Mouse (Mus musculus): ENCODE measurements around the gene Pfdn2. TPM values are rescaled to one million over a fixed set of nuclear protein-coding genes. Genes with fewer than 3 reads are reported as not detected.
"Not testable (repeated sequence)": the region's sequence is repeated elsewhere in the genome, so short reads cannot be mapped to it uniquely, and the experiment has no call there.

Gene Pfdn2
- 100 to 1,000 TPM; 112 to 125 TPM for total RNA-seq (2021)

DNA sequence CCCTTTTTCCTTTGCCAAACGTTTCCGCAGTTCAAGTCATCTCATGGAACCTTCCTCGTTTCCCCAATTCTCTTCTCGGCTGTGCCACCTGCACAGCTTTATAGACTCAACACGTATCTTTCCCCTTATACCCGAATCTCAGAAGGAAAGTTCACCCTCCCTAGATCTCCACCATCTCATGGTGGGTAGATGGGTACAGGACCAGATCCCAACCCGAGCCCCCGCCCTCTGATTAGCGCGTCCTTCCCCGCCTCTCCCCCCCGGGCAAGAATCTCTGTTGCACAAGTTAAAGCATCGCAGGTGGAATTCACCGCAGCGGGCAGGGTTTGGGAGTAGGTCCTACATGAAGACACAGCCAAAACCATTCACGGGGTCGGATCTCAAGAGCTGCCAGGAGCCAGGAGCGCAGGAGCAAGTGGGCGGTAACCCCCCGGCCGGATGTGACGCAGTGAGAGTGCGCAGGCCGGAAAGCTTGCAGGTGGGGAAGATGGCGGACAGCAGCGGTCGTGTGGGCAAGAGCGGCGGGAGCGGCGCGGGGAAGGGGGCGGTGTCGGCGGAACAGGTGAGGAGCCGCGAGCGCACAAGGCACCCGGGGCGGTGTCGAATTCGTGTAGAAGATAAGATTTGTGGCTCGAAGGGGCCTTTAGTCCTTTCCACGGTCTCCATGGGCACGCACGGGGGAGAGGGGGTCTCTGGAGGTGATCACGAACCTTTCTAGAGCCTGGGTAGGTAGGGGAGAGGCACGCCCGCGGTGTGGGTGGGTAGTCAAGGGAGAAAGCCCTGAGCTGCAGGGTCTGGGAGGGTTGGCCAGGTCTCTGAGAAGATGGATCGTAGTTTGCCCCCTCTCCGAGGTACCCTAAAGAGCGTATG, at the start of gene Pfdn2, which contains the start of gene Nit1:
Gene Pfdn2 (plus strand): TSS at position 446 of the 870 bp plus-strand sequence.
Gene Nit1 (minus strand): TSS at position 422 of the 870 bp plus-strand sequence.
- DNase-seq: peak; percentile 91
- intact Hi-C loops (cut with DNase I): no loop called here

DNA sequence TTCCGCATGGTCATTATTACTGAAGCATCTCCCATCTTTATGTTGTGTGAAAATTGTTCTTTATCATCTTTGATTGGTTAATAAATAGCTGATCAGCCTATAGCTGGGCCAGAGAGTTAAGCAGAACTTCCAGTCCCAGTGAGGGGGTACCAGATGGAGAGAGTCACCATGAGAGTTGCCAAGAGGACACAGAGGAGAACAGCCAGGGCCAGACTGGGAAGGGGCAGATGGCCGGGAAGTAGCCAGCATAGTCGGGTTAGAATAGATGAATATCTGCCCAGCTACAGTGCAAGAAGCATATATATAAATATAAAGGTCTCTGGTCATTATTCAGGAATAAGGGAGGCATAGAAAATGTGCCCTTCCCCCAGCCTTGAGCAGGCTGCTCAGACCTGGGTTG, 47.2 kb upstream of the Pfdn2 start:
- intact Hi-C loops (cut with DNase I): no loop called here
- DNase-seq: no peak

DNA sequence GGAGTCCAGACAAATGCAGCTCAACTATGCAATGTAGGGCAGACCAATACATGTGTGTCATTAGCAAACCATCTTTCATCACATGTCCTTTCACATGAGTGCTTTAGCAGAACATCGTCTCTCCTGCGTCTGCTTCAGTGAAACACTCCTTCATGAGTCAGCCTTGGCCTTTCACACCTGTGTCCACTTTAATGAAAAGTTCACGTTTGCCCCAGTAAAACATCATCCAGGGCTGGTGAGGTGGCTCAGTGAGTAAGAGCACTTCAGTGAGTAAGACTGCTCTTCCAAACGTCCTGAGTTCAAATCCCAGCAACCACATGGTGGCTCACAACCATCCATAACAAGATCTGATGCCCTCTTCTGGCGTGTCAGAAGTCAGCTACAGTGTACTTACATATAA, 39.3 kb upstream of the Pfdn2 start:
- intact Hi-C loops (cut with DNase I); DNase-seq: not testable (repeated sequence)

DNA sequence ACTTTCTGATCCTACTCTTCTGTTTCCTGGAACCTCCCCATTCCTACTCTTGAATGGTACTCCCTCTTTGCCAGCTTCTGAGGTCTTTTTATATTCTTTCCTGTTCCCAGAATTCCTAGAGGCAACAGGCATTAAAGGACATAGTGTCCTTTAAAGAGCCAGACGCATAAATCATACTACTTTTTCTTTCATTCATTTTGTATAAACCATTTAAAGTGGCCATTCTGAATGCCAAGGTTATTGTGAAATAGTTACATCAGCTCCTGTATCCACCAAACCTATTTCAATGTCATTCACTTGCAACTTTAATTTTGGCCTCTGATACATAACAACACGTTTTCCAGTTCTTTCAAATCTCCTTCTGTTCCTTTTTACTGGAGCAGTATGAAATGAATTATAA, 36.1 kb upstream of the Pfdn2 start:
- intact Hi-C loops (cut with DNase I): no loop called here
- no peak for DNase-seq

DNA sequence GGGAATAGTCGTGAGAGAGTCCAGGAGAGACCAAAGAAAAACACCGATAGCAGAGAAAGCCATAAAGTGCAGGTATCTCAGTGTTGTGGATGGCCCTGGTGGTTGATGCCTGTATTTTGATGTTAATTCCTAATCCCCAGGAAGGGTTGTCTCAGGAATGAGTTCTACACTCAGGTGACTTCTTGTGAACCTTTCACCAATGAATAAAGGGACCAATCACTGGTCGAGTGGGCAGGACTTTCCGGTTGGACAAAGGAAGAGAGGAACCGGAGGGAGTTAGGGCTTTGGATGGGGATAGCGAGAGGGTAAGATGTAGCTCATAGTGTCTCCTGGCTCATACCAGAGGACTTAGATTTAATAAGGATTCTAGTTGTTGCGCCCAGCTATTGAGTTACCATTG, 25.7 kb upstream of the Pfdn2 start:
- intact Hi-C loops (cut with DNase I): no loop called here
- DNase-seq: no peak

DNA sequence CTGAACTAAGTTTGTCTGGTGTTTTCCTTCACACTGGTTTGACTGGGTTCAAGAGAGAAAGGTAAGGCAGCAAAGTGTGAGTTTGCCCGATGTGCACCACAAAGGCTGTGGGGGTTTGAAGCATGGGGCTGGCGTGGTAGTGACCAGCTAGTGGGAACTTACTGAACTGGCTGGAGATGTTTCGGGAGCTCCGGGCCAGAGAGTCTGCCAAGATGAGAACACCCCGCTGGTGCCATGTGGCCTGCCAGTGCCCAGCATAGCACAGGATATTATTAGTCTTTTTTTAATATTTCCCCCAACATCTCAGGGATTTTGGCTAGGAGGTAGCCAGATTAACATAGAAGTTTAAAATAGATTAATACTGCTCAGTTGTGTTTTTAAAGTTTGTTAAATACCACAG, 25.3 kb upstream of the Pfdn2 start:
- DNase-seq: no peak
- intact Hi-C loops (cut with DNase I): no loop called here

DNA sequence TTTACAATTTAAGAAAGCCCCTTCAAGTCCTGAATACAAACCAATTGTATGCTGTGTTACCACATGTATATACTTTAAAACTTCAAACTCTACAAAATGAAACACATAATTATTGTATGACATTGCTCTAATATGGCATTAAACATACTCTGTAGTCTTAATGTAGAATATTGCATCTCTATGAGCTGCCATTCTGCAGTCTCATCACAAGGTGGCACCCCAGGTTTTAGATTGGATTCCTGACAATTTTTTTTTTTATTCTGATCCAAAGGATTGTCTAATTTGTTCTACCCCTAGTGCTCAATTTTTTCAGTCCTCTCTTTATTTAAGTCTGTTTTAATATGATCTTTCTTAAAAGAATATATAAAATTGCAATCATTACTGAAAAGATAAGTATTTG, 24.1 kb upstream of the Pfdn2 start:
- intact Hi-C loops (cut with DNase I): no loop called here

DNA sequence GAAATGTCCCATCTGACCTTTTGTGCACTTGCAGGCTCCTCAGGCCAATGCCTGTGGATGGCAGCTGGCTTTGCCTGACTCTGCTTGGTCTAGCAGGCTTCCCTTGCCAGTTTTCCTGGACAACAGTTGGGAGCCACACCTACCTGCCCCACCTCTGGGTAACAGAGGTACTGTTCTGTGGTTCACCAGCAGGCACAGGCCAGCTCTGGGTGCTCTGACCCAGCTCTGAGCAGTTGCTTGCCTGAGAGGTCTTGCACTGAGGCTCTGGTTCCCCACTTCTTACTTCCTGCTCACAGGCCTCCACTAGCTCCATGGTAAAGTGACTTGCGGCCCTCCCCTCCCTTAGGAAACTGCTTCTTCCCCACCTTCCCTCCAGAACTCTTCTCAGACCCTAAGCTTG, 23.5 kb upstream of the Pfdn2 start:
- intact Hi-C loops (cut with DNase I): no loop called here
- DNase-seq: no peak

More for the DNA sequence above, 24.1 kb upstream of the Pfdn2 start:
- no peak for DNase-seq

DNA sequence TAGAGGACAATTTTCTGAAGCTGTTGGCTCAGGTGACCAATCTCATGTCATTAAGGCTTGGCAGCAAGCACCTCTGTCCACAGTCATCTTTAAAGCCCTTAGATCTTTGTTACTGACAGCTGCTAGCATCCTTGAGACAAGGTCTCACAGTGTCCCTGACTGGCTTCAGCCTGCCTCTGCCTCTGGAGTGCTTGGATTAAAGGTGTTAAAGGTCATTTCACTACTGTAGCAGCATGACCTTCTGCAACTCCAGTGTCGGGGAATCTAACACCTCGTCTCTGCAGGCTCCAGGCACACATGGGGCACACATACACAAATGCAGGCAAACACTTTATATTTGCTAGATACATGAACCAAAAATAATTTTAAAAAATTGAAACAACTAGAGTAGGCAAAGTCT, 19.9 kb upstream of the Pfdn2 start:
- DNase-seq: no peak
- intact Hi-C loops (cut with DNase I): no loop called here

DNA sequence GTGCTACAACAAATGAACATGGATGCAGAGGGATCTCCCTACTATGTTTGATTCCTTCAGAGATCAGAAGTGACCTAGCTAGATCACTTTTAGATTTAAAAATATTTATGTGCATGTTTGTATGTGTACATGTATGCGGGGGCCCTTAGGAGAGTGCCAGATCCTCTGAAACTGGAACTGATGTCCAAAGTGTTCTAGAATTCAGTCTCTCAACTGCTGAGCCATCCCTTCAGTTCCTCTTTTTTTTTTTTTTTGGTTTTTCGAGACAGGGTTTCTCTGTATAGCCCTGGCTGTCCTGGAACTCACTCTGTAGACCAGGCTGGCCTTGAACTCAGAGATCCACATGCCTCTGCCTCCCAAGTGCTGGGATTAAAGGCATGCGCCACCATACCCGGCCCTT, 18.9 kb upstream of the Pfdn2 start:
- intact Hi-C loops (cut with DNase I); DNase-seq: not testable (repeated sequence)

DNA sequence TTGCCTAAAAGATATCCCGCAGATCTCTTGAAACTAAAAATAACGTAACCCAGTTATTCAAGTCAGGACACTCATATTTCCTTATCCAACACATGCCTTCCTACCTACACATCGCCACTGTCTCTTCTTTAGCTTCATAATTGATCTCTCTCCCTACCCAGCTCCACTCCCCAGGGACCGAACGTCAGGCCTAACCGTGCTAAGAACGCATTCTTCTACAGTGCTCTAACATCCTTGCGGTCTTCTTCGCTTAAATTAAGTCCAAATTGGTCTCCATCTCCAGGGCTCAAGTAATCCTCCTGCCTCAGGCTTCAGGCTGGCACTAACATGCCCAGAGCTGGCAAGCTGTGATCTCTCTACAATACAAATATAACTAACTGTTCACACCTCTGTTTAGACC, 17.2 kb upstream of the Pfdn2 start:
- peak; percentile 19 for DNase-seq
- intact Hi-C loops (cut with DNase I): no loop called here

DNA sequence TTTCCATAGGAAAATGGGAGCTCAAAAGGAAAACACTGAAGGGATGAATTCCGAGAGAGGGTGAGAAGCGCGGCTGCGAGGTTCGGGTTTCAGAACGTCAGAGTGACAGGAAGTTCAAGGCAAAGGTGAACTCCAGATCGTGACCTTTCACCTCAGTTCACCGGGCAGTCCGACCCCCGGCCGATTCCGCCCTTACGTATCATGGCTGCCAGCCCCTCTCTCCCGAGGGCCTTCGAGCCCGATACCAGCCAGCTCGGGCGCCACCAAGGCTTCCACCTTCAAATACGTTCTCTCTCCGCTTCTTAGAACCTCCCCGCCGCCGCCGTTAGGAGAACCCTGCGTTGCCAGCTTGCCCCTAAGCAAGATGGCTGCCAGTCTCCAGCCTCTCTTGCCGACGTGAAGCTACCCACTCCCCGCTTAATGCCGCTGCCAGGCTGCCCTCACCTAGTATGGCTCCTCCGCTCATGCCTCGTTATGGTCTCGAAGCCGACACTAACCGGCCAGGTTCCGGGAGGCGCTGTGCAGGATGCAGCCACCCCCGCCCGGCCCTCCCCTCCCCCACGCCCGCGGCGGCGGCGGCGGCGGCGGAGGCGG, 16.5 kb upstream of the Pfdn2 start, which contains the start of gene Dedd:
Gene Dedd (plus strand): TSS at position 307 of the 594 bp plus-strand sequence.
- DNase-seq: peak; percentile 94
- intact Hi-C loops (cut with DNase I): no loop called here

DNA sequence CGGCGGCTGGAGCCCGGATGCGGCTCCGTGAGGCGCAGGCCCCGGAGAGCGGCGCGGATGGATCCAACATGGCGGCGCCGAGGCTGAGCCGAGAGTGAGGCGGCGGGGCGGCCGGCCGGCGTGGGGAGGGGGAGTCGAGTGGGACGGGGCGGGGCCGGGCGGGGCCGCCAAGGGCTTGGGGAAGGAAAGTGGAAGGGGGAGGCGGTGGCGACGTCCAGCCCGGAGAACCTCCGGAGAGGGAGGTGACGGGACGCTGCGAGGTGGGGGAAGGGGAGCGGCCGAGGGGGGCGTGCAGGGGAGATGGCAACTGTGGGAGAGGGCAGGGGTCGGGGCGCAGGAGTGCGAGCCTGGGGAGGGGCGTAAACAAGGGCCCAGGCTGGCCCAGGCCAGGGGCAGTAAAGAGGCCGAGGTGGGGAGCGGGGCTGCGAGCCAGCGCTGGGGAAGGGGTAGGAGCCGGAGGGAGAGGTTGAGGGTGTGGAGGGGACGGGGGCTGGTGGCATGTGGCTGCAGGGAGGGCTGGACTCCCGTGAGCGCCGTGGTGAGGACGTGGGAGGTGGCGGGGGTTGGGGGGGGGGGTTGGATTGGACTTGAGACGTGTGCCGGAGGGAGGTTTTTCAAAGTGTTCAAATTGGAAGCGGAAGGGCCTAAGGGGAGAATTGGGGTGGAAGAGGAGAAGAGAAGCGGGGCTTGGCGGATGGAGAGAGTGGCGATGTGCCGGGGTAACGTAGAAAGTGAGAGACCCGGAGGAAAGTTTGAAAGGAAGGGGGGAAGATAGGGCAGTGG, 15.8 kb upstream of the Pfdn2 start:
- intact Hi-C loops (cut with DNase I): no loop called here
- DNase-seq: peak; percentile 89

DNA sequence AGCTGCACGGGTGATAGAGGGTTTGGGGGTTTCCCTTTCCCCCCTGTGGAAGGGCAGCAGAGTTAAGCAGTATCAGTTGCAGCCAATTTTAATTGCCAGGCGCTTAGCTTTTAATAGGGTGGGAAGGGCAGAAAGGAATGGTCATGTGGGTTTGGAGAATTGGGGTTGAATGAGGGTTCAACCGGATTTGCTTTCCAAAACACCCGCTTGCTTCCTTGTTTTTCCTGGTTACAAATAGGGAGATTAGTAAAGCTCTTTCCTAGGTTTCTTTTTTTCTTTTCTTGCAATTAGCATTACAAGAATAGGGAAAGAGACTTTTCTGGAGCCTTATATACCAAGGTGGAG, 15.3 kb upstream of the Pfdn2 start:
- intact Hi-C loops (cut with DNase I): no loop called here
- no peak for DNase-seq

DNA sequence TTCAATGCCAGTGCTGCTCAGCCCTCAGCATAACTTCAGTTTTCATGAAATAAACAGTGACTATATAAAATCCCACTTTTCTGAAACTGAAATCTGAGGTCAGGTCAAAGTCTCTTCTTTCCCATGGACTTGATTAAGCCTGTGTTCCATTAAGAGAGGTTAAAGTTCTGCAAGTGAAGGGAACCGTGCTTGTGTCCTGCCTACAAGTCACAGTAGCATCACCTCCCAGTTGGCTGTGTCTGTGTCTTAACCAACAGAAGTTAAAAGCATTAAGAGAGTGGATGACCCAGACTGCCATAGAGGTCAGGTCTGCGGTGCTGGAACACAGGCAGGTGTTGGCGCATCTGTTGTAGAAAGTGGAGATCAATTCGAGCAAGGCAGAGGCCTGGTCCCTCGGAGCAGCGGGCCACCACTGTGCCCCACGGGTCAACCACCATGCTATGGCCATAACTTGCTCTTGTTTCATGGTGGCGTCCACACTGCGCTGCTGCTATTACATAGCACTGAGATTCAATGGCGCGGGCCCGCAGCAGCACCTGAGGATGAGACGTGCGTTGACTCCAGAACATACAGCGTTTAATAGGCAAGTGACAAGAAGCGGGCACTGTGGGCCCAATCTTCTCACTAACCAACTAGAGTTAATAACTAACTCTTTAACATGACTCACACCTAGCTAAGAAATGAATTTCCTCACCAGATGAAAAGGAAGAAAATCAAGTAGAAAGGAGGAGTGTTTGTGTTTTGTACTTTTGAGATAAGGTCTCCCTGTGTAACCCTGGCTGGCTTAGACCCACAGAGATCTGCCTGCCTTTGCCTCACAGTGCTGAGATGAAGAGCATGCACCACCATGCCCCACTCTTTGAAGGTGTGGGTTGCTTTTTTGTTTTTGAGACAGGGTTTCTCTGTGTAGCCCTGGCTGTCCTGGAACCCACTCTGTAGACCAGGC, 2.9 kb upstream of the Pfdn2 start:
- intact Hi-C loops (cut with DNase I): no loop called here
- no peak for DNase-seq

DNA sequence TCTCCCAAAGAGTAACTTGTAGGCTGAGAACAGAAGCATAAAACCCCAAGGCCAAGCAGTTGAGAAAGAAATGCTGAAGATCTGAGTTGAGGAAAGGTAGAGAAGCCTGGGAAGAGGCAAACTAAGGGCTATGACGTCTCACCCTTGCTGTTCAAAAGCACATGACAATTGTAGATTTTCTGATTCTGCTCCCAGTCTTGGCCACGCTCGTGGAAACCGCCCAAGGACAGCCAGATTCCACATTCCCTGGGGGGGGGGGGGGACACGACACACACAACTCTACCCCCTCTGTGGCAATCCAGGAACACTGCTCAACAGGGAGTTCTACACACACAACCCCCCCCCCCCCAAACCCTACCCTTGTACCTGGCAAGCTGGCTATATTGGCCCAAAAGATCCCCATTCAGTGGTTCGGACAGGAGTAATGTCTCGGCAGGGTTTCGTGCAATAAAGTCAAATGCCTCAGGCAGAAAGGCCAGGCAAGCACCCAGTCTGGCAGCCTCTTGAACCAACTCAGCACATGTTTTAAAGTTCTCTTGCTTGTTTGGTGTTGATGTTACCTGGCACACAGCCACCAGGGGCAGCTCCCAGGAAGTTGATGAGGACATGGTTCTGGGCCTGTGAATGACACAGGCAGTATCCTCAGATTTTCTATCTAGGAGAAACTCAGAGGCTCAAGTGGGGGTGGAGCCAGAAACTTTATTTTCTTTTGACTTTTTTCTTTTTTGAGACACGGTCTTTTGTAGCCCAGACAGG, 1.4 kb upstream of the Pfdn2 start:
- DNase-seq: no peak
- intact Hi-C loops (cut with DNase I): no loop called here

DNA sequence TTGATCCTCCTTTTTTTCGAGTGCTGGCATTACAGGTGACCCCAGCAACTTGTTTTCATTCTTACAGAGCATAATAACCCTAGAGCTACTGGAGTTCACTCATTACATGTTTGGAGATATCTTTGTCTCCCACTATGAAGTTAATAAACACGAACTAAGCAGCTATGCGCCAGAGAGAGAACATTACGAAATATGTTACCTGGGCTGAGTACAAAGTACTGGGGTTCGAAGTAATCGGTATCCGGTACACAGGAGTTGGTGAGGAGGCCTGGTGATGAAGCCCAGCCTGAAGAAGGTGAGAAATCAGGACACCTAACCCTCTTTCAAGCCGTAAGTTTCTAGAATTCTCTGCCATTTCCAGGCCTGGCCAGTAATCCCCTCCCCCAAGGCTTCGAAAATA, 755 bp upstream of the Pfdn2 start:
- intact Hi-C loops (cut with DNase I): no loop called here
- DNase-seq: no peak

DNA sequence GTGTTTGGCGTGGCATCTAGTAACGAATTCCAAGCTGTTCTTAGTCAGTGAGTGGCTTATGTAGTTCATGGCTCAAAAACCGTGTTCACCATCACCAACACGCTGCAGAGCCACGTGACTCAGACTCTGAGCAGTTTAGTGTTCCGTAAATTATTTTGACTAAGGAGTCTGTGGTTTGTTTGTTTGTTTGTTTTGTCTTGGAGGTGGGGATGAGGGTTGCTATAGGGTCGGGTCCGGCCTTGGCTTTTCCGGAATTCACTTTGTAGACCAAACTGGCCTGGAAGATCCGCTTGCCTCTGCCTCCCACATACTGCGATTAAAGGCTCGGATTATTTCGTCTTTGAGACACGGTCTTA, 603 bp downstream of the Pfdn2 start:
- intact Hi-C loops (cut with DNase I): no loop called here
- no peak for DNase-seq

DNA sequence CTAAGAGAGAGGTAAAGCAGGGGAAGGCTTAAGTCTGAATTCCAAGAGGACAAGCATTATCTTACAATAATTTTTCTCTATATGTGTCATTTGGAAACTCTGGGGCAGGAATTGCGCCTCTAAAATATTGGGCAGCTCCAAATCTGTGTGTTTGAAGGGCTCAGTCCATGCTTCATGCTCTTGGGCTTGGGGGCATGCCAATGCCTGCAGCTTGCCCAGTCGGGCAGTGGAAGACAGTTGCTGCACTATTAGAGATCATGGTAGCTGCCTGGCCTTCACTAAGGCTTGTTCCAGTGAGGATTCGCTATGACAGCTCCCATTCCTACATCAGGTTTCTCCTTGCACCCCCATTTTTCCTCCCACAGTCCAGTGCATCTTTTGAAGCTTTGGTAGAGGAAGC, 3.2 kb downstream of the Pfdn2 start:
- intact Hi-C loops (cut with DNase I): no loop called here
- no peak for DNase-seq

DNA sequence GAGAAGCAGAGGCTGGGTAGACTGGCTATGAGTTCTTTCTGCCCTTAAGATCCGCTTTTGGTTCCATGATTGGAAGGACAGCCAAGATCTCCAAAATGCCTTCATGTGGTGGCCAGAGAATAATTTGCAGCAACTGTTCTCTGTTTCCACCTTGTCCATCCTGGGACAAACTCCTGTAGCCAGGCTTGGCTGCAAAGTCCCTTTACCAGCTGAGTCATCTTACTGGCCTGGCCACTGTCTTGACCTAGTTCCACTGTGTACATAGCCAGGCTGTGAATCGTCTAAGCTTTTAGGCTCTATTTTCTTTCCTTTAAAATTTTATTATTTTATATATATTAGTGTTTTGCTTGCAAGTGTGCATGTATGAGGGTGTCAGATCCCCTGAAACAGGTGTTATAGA, 3.7 kb downstream of the Pfdn2 start:
- intact Hi-C loops (cut with DNase I): no loop called here
- DNase-seq: no peak

All from left cerebral cortex, postnatal 4 days (tissue).